Mouse (Mus musculus): ENCODE results near the gene Car9.

DNA sequence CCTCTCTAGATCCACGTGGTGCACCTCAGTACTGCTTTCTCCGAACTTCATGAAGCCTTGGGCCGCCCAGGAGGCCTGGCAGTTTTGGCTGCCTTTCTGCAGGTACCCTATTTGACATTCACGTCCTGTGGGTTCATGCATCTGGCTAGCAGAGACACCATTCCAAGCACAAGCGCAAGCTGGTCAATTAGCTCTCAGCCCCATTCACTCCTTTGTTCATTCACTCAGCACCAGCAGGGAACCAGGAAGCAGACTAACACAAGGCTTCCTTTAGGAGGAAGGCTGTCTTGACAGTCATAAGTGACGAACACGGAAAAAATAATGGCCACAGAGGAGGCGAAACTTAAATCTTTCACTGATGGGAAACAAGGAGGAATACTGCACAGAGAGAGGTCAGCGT lies 2.3 kb downstream of the Car9 start:
- TF ChIP-seq CTCF (IDR thresholded peaks at IDR 0.05; ENCODE audit: extremely low read depth, insufficient read length, insufficient replicate concordance, low read depth, low read length) (no peak), POLR2A (IDR thresholded peaks at IDR 0.05; ENCODE audit: low read depth, low read length) (no peak)

All from small intestine, adult 2 months (tissue).